Mouse (Mus musculus) brain, embryonic 18.5 days (tissue): ENCODE measurements around the gene Tank.

ENCODE experiments used
- DNase-seq: peaks from one replicate; pipeline ENCODE4 v3.0.0-alpha.2; 2012; ENCODE audit warnings: low read depth, low spot score

Tank gene

DNA sequence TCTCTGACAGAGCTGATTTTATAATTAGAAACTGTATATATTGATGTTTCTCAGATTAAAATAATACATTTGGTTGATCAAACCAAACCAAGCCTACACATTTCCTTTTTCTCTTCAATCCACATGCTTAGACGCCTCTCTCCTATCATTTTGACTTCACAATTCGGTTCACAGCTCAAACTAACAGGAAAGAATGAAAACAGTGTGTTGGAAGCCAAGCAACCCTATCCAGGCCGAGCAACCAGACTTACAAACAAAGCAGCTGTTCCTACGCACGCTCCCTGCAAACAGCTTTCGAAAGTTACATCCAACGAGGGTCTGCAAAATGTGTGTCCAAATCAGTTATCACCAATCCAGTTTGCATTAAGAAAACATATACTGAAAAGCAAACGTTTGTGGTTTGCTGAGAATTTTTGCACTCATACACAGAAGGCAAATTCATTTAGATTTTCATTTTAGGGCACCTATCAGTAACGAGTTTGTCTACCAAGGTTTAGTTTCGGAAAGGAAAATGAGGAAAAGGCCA is 2.2 kb downstream of the Tank start:
- no peak for DNase-seq

DNA sequence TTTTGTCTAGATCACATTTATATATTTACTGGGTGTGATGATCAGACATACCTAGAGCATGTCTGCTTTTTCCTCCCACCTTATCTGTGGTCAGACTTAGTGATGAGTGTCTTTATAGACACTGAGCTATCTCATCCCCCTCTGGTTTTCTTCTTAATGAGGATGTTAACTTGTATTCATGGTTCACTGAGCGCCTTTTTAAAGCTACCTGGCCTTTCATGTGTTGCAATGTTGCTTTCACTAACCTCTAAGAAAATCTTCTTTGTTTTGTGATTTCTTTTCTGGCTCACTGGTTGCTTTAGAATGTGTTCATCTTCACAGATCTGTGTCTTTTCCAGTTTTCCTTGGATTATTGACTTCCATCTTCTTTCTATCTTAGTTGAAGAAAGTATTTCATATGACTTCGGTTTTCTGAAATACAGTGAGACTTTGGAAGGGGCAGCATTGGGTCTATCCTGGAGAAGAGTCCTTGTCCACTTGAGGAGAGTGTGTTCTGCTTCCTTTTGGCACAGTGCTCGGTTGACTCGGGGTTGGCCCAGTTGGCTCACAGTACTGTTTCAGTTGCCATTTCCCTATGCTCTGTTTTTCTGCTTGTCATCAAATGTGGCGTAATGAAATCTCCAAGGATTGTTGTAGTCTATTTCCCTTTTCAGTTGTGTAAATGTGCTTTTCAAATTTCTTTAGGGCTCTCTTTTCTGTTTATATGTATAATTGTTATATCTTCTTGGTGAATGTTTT is 4.4 kb downstream of the Tank start:
- DNase-seq = no peak

GRCm38 (mm10) chr2:61585447-61585846 is 7.1 kb downstream of the Tank start:
- no peak for DNase-seq

DNA sequence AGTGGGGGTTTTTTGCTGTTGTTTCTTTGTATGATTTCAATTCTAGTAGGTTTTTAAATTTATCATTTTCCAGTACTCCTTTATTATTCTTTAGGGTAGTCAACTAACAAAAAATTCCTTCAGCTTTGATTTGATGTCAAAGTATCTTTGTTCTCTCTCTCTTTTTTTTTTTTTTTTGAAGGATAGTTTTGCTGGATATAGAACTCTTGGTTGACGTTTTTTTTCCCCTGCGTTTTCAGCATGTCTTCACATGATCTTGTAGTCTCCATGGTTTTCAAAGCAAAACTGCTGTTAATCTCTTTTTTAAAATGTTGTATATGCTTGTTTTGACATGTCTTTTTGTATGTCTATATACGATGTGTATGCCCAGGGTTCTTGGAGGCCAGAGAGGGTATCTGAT is 7.8 kb downstream of the Tank start:
- DNase-seq = no peak

DNA sequence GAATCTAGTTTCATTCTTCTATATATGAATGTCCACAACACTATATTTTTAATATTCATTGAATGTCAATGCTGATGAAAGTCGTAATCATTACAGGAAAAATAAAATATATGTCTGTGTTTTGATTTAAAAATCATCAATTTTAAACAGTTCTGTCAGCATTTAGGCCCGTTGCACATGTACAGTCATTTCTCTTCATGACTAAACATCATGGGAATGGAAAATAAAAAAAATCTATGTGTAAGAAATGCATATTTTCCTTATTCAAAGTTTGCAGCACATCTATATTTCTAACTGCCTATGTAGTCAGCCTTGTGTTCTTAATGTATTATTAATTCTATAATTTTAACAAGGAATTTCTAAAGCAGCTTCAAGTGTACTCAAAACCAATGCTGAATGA is 12.4 kb downstream of the Tank start:
- no peak for DNase-seq

DNA sequence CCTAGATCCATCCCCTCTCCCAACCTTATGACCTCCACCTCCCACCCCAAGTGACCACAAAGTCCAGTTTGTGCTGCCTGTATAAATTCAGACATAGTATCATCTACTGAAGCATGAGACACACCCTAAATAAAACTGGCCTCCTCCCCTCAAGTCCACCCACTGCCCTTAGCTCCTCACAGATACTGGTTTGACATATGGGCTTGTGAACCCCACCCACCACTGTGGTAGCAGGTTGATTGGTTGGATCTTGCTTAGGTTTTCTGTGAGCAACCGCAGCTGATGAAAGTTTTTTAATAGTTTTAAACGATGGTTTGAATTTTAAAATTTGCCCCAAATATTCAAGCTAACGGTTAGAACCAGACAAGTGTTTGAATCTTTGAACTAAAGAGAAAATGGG is 13.7 kb downstream of the Tank start:
- DNase-seq = no peak

DNA sequence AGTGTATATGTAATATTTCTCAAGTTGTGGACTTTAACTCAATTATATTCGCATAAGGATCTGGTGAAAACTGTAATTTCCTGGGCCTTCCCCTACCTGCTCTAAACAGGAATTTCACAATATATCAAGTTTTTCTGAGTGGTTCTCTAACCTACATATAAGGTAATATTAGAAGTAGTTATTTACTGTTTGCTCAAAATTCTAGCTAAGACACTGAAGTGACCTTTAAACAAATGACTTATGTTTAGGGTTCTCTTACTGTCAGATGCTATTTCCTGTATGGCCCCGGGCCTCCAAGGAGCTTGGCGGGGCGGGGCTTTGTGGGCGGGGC is 14.3 kb downstream of the Tank start:
- DNase-seq = no peak

GRCm38 (mm10) chr2:61593030-61593811 is 14.8 kb downstream of the Tank start:
- peak; percentile 55 for DNase-seq

DNA sequence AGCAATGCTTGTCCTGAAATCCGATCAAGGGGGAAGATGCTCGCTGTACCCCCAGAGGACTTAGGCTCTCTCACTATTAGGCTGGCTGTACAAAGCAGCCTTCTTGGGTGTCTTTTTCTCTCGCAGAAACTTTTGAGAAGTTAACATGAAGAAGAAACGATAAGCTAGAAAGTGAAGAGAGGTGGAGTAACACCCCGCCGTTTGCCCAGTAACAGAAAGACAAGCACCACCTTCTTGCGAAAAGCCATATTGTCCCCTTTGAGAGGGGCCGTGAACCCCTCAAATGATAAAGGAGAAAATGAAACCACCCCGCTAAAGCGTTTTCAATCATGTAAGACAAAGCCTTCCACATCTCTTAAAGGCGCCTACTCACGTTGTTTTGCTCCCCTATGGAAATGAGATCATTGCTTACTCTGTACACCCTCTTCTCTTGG is 15.5 kb downstream of the Tank start:
- no peak for DNase-seq

GRCm38 (mm10) chr2:61599730-61600129 is 21.3 kb downstream of the Tank start:
- no peak for DNase-seq

DNA sequence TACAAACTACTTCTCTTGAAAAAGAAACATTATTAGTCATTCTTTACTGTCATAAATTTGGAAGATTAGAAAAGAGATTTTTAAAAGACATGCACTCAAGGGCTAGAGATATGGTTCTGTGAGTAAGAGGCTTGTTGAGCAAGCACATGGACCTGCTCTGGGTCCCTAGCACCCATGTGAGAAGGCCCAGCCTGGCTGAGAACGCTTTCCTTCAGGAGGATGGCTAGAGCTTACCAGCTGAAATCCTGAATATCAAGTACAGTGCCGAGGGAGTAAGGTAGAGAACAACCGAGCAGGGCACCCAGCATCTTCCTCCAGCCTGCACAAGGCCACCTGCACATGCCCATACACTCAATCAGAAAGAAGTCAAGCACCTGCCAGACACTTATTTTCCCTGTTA is 25.1 kb downstream of the Tank start:
- DNase-seq = no peak

GRCm38 (mm10) chr2:61606942-61607341 is 28.6 kb downstream of the Tank start:
- no peak for DNase-seq

- no peak for DNase-seq
Observed at GRCm38 (mm10) chr2:61623996-61624395, 45.6 kb downstream of the Tank start.

DNA sequence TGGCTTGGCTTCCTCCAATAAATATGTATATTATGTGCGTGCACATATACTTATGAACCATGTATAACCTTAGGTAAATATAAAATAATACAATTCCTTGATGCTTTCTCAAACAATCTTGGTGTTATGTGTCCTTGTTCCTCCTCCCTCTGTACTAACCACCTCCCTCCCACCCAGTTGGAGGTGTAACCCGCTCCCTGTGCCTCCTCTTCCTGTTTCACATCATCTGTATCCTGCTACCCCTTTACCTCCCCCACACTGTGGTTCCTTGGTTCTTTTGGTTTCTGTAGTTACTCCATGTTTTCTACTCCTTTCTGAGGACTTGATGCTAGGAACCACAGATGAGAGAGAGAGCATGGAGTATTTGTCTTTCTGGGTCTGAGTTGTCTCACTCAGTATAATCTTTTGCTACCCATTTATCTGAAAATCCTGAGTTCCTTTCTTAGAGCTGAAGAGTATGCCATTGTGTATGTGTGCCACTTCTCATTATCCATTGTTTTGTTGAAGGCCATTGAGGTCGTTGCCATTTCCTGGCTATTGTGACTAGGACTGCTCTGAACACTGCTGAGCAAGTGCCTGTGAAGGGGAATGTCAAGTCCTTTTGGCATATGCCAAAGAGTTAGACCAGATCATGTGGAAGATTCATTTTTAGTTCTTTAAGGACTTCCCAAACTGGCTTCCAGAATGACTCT is 52.6 kb downstream of the Tank start:
- no peak for DNase-seq

DNA sequence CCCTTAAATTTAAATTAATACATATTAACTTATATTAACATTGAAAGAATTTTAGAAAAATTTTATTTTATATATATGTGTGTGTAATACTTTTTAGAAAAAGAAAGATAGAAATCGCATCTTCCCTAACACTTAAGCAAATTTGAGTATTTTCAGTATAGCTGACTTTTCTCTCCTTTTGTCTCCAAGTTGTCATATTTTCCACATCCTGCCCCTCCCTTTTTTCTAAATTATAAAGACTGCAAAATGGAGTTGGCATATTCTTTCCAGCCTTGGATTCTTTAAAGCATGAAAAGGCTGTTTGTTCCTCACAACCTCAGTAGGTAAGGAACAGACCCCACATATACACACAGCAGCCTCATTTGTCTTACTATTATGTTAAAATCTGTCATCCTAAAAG is 56.7 kb downstream of the Tank start:
- no peak for DNase-seq

DNA sequence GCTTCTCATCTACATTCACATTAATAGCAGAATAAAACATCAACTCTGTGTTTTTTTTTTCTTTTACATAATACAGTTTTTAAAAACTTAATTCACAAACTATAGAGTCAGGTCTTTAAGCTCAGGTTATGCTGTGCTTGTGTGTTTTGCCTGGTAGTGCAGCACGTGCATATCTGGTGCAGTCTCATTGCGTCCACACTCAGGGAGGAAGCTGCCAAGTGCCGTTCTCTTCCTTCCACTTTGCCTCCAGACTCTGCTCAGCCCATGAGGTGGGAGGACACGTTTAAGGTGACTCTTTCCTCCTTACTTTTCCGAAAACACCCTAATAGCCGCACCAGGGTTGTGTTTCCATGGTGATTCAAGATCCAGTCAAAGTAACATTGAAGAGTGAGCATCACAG is 59.8 kb downstream of the Tank start:
- no peak for DNase-seq

- no peak for DNase-seq
Observed at GRCm38 (mm10) chr2:61642452-61643368, 64.3 kb downstream of the Tank start.

DNA sequence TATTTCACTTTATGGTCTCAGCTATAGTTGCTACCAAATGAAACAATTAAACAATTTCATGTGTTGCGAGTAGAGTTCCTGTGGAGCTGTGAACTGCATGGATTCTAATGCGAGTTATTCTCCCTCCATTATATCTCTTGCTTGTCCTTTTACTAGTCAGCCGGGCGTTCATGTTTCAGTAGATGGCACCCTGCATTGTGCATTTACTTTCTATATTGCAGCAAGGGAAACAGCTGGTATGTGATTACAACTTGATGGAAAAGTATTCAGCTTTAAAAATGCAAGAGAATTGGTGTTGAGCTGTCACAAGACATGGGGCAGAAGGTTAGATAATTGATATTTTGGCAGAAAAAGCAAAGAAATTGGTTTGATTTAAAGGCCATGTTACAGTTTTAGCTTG is 72.8 kb downstream of the Tank start:
- no peak for DNase-seq

DNA sequence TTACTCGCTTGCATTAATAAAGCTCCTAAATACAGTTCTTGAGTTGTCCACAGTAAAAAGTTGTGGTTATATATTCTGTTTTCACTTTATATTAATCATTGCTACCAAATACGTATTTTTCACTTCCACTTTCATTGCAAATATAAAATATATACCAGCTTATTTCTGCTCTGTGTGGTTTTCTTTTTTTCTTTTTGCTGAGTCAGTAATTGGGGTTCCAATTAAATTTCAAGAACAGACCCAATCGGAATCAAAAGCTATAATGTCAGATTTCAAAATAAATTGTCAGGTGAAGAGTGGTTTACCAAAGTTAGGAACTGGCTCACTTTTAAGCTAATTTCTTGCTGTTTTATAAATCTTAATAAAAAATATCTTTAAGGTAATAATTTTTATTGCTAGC is 73.3 kb downstream of the Tank start:
- DNase-seq = no peak

- DNase-seq = no peak
Observed at GRCm38 (mm10) chr2:61655046-61655381, 76.6 kb downstream of the Tank start.
